Mouse (Mus musculus) heart, postnatal 25 days (tissue): Measurements from ENCODE around the gene Pdxk. TPM values are rescaled to one million over a fixed set of nuclear protein-coding genes. Genes with fewer than 3 reads are reported as not detected.

Experiments used
- DNase-seq: peaks from one replicate; pipeline ENCODE4 v3.0.0; 2022; ENCODE audit warnings: low spot score
- intact Hi-C: fragments of 180-260 bp; cut with DNase I; formaldehyde crosslinking; loops from one replicate; pipeline ENCODE4 v1.15.1; 2025
- microRNA-seq: library from miRNA; unstranded; fragments of <30 nt; microRNA quantifications from one replicate; pipeline ENCODE4 v1.2.0, GENCODE M21; 2022
- total RNA-seq, 2 experiments: library from RNA; stranded (reverse); gene quantifications; 2 replicates each; pipeline ENCODE4 v1.2.3; 2021

Gene Pdxk
- total RNA-seq, 2 experiments from 2014 or later, result 9.3 to 12.0 TPM

DNA sequence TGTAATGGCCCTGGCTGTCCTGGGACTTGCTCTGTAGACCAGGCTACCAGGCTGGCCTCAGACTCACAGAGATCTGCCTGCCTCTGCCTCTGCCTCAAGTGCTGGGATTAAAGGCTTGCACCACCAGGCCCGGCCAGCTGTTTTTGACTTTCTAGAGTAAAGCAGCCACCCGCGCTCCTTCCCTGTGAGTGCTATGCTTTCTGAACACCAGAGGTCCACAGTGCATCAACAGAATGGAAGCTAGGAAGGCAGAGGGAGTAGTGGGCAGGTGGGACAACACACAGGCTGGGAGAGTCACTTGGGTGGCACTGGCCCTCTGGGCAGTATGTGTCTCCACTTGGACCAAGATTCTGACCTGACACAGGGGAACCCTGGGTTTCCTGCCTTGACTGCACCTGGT is 69.4 kb downstream of the Pdxk start:
- intact Hi-C loops, result loop anchor here (5.0 kb wide), 1 partner anchor 368 kb away; no protein-coding TSS in a partner anchor
- DNase-seq, result no peak

DNA sequence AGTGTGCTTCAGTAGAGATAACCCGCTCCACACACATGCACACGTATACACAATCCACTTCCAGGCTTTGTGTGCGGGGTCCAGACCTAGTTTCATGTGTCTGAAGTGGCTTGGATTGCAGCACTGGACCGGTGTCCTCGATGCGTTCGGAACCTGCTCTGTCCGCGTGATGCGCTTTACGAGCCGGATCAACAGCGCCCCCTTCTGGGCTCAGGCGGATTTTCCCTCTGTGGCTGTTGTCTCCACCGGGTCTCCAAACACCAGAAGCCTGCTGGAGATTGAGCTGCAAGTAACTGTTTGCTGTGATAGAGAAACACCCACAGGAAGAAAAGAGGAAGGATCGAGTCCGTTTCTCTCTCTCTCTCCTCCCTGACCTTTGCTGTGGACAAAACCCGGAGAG is 72.7 kb downstream of the Pdxk start:
- intact Hi-C loops, result loop anchor here (1.0 kb wide), 1 partner anchor 113 kb away; no protein-coding TSS in a partner anchor
- DNase-seq, result peak; percentile 48

GRCm38 (mm10) chr10:78390982-78391470 is 73.7 kb downstream of the Pdxk start:
- intact Hi-C loops, result loop anchor here (1.0 kb wide), 1 partner anchor 70 kb away; no protein-coding TSS in a partner anchor
- no peak for DNase-seq

DNA sequence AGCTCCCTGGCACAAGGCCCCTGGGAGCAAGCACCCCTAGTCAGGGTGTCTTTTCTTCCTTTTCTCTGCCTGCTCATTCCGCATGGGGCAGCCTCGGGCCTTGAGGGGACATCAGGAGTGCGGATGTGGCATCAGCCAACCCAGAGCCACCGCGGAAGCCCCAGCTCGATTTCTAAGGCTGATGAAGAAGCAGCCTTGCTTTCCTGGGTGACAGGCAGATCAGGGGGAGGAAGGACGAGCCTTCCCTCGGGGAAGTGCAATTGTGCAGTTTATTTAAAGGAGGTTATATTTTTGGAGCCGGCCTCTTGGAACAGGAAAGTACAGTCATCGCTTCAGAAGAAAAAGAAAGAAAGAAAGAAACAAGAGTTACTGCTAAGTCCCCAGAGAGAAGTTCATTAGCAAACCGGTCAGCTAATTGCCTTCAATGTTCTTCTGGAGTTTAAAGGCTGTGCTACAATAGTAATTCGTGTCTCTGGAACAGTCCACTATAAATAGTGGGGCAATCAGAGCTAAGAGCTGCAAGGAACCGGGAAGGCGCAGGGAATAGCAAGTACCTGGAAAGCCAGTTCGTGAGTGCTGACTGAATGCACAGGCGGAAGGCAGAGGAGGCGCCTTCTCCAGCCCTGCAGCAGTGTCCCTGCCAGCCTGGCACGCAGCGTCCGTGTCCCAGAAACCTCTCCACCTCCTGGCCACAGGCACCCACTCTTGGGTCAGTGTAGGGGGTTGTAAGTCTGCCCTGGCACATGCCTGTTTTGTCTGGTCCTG is 76.4 kb downstream of the Pdxk start:
- intact Hi-C loops, result loop anchor here (5.0 kb wide), 1 partner anchor 36 kb away; the partner anchor contains the start of gene Agpat3
- DNase-seq, result no peak

Small RNAs within 50 kb of the gene (microRNA-seq; reads per million reads assigned to microRNA genes)
- gene Mir6410 (not detected), gene Mir6907 (0.83 reads per million), gene Mir6908 (not detected)

Other genes starting within 250 kb of the Pdxk start
- gene Trappc10, start 220.3 kb downstream of the Pdxk start, total RNA-seq, result 10 to 100 TPM; 40.2 to 44.4 TPM
- gene Agpat3, start 112.5 kb downstream of the Pdxk start, total RNA-seq, result 100 to 1,000 TPM; 204 to 227 TPM
- 100 to 1,000 TPM in 1 of 2 experiments, 10 to 100 TPM in 1; 92.7 to 102 TPM for gene Rrp1, start 51.9 kb downstream of the Pdxk start, total RNA-seq
- 10 to 100 TPM; 23.7 to 28.4 TPM for gene Cstb, start 39.3 kb downstream of the Pdxk start, total RNA-seq
- gene Olfr1358, start 52.5 kb upstream of the Pdxk start, total RNA-seq, result not detected
- gene Ilvbl, start 109.4 kb upstream of the Pdxk start, total RNA-seq, result 10 to 100 TPM; 32.9 to 34.9 TPM
- gene Syde1, start 127.0 kb upstream of the Pdxk start, total RNA-seq, result 10 to 100 TPM; 12.8 to 13.7 TPM
- not detected for gene Olfr1357, start 153.1 kb upstream of the Pdxk start, total RNA-seq